ENCODE assay signal across 12 mouse cellular contexts in the genomic region with DNA sequence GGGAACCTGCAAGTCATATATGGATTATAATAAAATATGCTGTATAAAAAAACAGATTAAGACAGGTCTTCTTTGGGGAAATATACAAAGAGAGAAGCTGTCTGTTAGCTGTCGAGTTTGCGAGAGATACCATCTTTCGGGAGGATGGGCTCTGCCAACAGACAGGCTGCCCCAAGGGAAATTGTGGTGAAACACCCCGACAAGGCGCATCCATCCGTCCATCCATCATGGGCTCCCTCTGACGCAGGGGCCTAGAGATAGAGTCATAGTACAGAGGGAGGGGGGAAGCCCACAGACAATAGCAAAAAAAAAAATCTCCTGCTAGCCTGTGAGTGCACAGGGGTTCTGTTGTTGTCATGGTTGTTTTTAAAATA.
DNase-seq lines count a peak whose midpoint lies in the region; ATAC-seq and TF ChIP-seq lines count a peak whose summit lies in the region.
"Had no signal": no experiment of that assay in that cellular context is flagged by ENCODE, and none has a peak within 500 bp of the region (broad histone marks: within the 10 kb centered on the region; RNA-seq: fewer than 3 reads in every experiment).

No protein-coding gene starts in this region.

- peak overlapping the region; percentile 70; the same call in 1 of the 2 replicates for H3K27ac ChIP-seq in cerebellum, adult 2 months (ENCODE audit: insufficient read depth, low read length)
- peak overlapping the region; percentile 90 for H3K27ac ChIP-seq in hindbrain, embryonic 13.5 days
- H3K27ac ChIP-seq in midbrain, postnatal 0 days (ENCODE audit: low read depth, low read length) = peak overlapping the region; percentile 52; the same call in 1 of the 2 replicates
- no peak overlapping the region for H3K27ac ChIP-seq in heart, embryonic 11.5 days (ENCODE audit: low read depth, low read length)
- H3K27ac ChIP-seq: limb, embryonic 12.5 days had no signal

- no peaks in the 10 kb centered on the region for H3K27me3 ChIP-seq in cerebellum, adult 2 months (ENCODE audit: control insufficient read depth, insufficient read depth, low read length)
- no peaks in the 10 kb centered on the region for H3K27me3 ChIP-seq in hindbrain, embryonic 13.5 days
- no peaks in the 10 kb centered on the region for H3K27me3 ChIP-seq in midbrain, postnatal 0 days (ENCODE audit: insufficient read depth, low read length)
- no peaks in the 10 kb centered on the region for H3K27me3 ChIP-seq in heart, embryonic 11.5 days (ENCODE audit: control insufficient read depth, insufficient read depth, low read length)
- H3K27me3 ChIP-seq: limb, embryonic 12.5 days had no signal

- no peaks in the 10 kb centered on the region for H3K9me3 ChIP-seq in hindbrain, embryonic 13.5 days
- no peaks in the 10 kb centered on the region for H3K9me3 ChIP-seq in midbrain, postnatal 0 days (ENCODE audit: low read length)
- no peaks in the 10 kb centered on the region for H3K9me3 ChIP-seq in heart, embryonic 11.5 days (replicated peaks; ENCODE audit: control insufficient read depth, low read length)
- H3K9me3 ChIP-seq: limb, embryonic 12.5 days had no signal

- H3K9ac ChIP-seq in hindbrain, embryonic 13.5 days = peak overlapping the region; percentile 30
- H3K9ac ChIP-seq in midbrain, postnatal 0 days (replicated peaks; ENCODE audit: low read length, poor library complexity, severe bottlenecking) = no peak overlapping the region
- no peak overlapping the region for H3K9ac ChIP-seq in heart, embryonic 11.5 days (ENCODE audit: low read depth, low read length)
- H3K9ac ChIP-seq: limb, embryonic 12.5 days had no signal

- H3K36me3 ChIP-seq in hindbrain, embryonic 13.5 days = no peaks in the 10 kb centered on the region; the same call in 1 of the 2 replicates
- no peaks in the 10 kb centered on the region for H3K36me3 ChIP-seq in midbrain, postnatal 0 days (ENCODE audit: insufficient read depth, low read length)
- no peaks in the 10 kb centered on the region for H3K36me3 ChIP-seq in heart, embryonic 11.5 days (ENCODE audit: control insufficient read depth, insufficient read depth, low read length)
- H3K36me3 ChIP-seq: limb, embryonic 12.5 days had no signal

- peak; percentile 44 for ATAC-seq in hindbrain, embryonic 13.5 days (ENCODE audit: low FRiP score)
- ATAC-seq in midbrain, postnatal 0 days (ENCODE audit: low FRiP score) = no peak
- no peak for ATAC-seq in cerebellum, adult (ENCODE audit: insufficient number of reproducible peaks, low FRiP score, low TSS enrichment)
- ATAC-seq in heart, embryonic 11.5 days (replicated peaks; ENCODE audit: insufficient number of reproducible peaks, low FRiP score, low TSS enrichment) = no peak
- ATAC-seq: activated CD4-positive, CD25-positive, alpha-beta regulatory T cell, adult 4 months had no signal

- WGBS in cerebellum, adult 2 months = 72% methylated on average over 7 of the region's 7 CpGs
- 14% methylated on average over 7 of the region's 7 CpGs for WGBS in hindbrain, embryonic 13.5 days
- 24% methylated on average over 7 of the region's 7 CpGs for WGBS in midbrain, postnatal 0 days
- 42% methylated on average over 7 of the region's 7 CpGs for WGBS in heart, embryonic 11.5 days (ENCODE audit: insufficient replicate concordance)

- peaks cover 37% of the 10 kb centered on the region for H3K4me1 ChIP-seq in cerebellum, adult 2 months (ENCODE audit: control insufficient read depth, insufficient read depth, low read length)
- peaks cover 54% of the 10 kb centered on the region for H3K4me1 ChIP-seq in hindbrain, embryonic 13.5 days (replicated peaks)
- peaks cover 11% of the 10 kb centered on the region for H3K4me1 ChIP-seq in midbrain, postnatal 0 days (ENCODE audit: insufficient read depth, low read length)
- peaks cover 12% of the 10 kb centered on the region for H3K4me1 ChIP-seq in heart, embryonic 11.5 days (ENCODE audit: control insufficient read depth, insufficient read depth, low read length)

- H3K4me3 ChIP-seq in cerebellum, adult 2 months (replicated peaks; ENCODE audit: insufficient read depth, low read depth, low read length) = no peak overlapping the region
- H3K4me3 ChIP-seq in hindbrain, embryonic 13.5 days = no peak overlapping the region
- H3K4me3 ChIP-seq in midbrain, postnatal 0 days (ENCODE audit: low read depth, low read length) = no peak overlapping the region
- no peak overlapping the region for H3K4me3 ChIP-seq in heart, embryonic 11.5 days (ENCODE audit: low read depth, low read length)
- H3K4me3 ChIP-seq: limb, embryonic 12.5 days had no signal

- DNase-seq in cerebellum, adult 2 months = no peak
- DNase-seq in cerebellum, adult 9-11 months = no peak
- DNase-seq in c-Kit-positive CD71-negative TER-119-negative erythroid progenitor cells, embryonic 14.5 days (ENCODE audit: low read depth) = peak; percentile 20
- DNase-seq in midbrain, postnatal 0 days (ENCODE audit: low spot score) = peak; percentile 40
- DNase-seq in gastrocnemius, postnatal 10 days = no peak
- DNase-seq: heart, postnatal 14 days; lung, adult 18-20 months had no signal

- no peak for TF ChIP-seq POLR2A in cerebellum, adult 2 months (IDR thresholded peaks at IDR 0.05; ENCODE audit: borderline replicate concordance, insufficient read depth, low read length)

- peak overlapping the region; percentile 36 for H3K4me2 ChIP-seq in hindbrain, embryonic 13.5 days
- H3K4me2 ChIP-seq in midbrain, postnatal 0 days (ENCODE audit: low read depth, low read length, poor library complexity, severe bottlenecking) = peak overlapping the region; percentile 18; the same call in 1 of the 2 replicates
- no peak overlapping the region for H3K4me2 ChIP-seq in heart, embryonic 11.5 days
- H3K4me2 ChIP-seq: limb, embryonic 12.5 days had no signal

- TF ChIP-seq CTCF in cerebellum, adult 2 months (IDR thresholded peaks at IDR 0.05; ENCODE audit: borderline replicate concordance, insufficient read depth, low read depth, low read length) = no peak
- TF ChIP-seq CTCF in midbrain, postnatal 0 days (IDR thresholded peaks at IDR 0.05) = no peak

Comparison
In these comparisons a context has a peak if more than half of its experiments do, and no peak if none do; other contexts are left out.
1. DNase-seq: peak in c-Kit-positive CD71-negative TER-119-negative erythroid progenitor cells, embryonic 14.5 days (single experiment) and midbrain, postnatal 0 days (single experiment); none in cerebellum, adult 2 months (0 of 2), cerebellum, adult 9-11 months (single experiment) and gastrocnemius, postnatal 10 days (single experiment).